Mouse (Mus musculus) induced T-regulatory cell, adult 2 months (primary cell): ENCODE measurements at regions not wholly inside any gene's neighbourhood (a gene's known extent, or its start where the extent isn't known, plus 50 kb on each side); places are given as distances from the start of the nearest gene placed in this dataset.
A peak's percentile ranks its signal among the peaks of the same experiment; 100 is the strongest.

Experiments
- DNase-seq: peaks from one replicate; pipeline ENCODE4 v3.0.0-alpha.2; 2012; ENCODE audit warnings: low read depth

GRCm38 (mm10) chr1:98192671-98193070 is 97.2 kb upstream of the Pam start:
- DNase-seq, result no peak

GRCm38 (mm10) chr1:98192044-98192484 is 96.6 kb upstream of the Pam start:
- DNase-seq, result no peak

- no peak for DNase-seq
Observed at GRCm38 (mm10) chr1:98191331-98191730, 95.9 kb upstream of the Pam start.

GRCm38 (mm10) chr1:98190741-98191140 is 95.3 kb upstream of the Pam start:
- no peak for DNase-seq

GRCm38 (mm10) chr1:98189991-98190471 is 94.6 kb upstream of the Pam start:
- DNase-seq, result no peak

- no peak for DNase-seq
Observed at GRCm38 (mm10) chr1:98180372-98180771, 84.9 kb upstream of the Pam start.

- DNase-seq, result peak; percentile 38
Observed at GRCm38 (mm10) chr1:98179030-98179429, 83.6 kb upstream of the Pam start.

GRCm38 (mm10) chr1:98174811-98175132 is 79.3 kb upstream of the Pam start:
- DNase-seq, result no peak

- no peak for DNase-seq
Observed at GRCm38 (mm10) chr1:98173907-98174810, 78.7 kb upstream of the Pam start.

- DNase-seq, result no peak
Observed at GRCm38 (mm10) chr1:98173431-98173830, 78.0 kb upstream of the Pam start.

- DNase-seq, result no peak
Observed at GRCm38 (mm10) chr1:98171291-98171690, 75.8 kb upstream of the Pam start.

- no peak for DNase-seq
Observed at GRCm38 (mm10) chr1:98169352-98169751, 73.9 kb upstream of the Pam start.

GRCm38 (mm10) chr1:98167800-98168199 is 72.4 kb upstream of the Pam start:
- DNase-seq, result no peak

- DNase-seq, result no peak
Observed at GRCm38 (mm10) chr1:98162639-98162927, 67.1 kb upstream of the Pam start.

- DNase-seq, result no peak
Observed at GRCm38 (mm10) chr1:98161882-98162638, 66.6 kb upstream of the Pam start.

GRCm38 (mm10) chr1:98158969-98159368 is 63.5 kb upstream of the Pam start:
- no peak for DNase-seq

GRCm38 (mm10) chr1:98147361-98147760 is 51.9 kb upstream of the Pam start:
- DNase-seq, result no peak
